Mouse (Mus musculus) stomach, postnatal 0 days (tissue): ENCODE data around the gene Mob4.

Experiments used
- CTCF ChIP-seq: IDR thresholded peaks from 2 replicates; pipeline ENCODE4 v1.5.1; 2016; ENCODE audit warnings: antibody characterized with exemption, low read depth, mild to moderate bottlenecking, moderate library complexity
- EP300 ChIP-seq: optimal IDR thresholded peaks from 2 replicates; pipeline ENCODE3; 2016; ENCODE audit warnings: antibody characterized with exemption

- TF ChIP-seq CTCF (no peak), EP300 (no peak)
These were observed 43.6 kb upstream of the Mob4 start for GRCm38 (mm10) chr1:55087401-55087904.
